Mouse (Mus musculus) ES-E14 (cell line): ENCODE results near the gene Pnliprp2.

ENCODE experiments used
- CHD2 ChIP-seq: IDR thresholded peaks from 2 replicates; pipeline ENCODE4 v1.6.1; 2014; ENCODE audit warnings: mild to moderate bottlenecking, low read depth, low read length, inconsistent platforms
- MAFK ChIP-seq: IDR thresholded peaks from 2 replicates; pipeline ENCODE4 v1.6.1; 2014; ENCODE audit warnings: mild to moderate bottlenecking, low read depth, low read length, inconsistent platforms; ENCODE audit not compliant: insufficient read depth
- ZC3H11A ChIP-seq: IDR thresholded peaks from 2 replicates; pipeline ENCODE4 v1.6.1; 2012; ENCODE audit warnings: low read depth, mild to moderate bottlenecking, inconsistent platforms, low read length, borderline replicate concordance
- ZNF384 ChIP-seq: IDR thresholded peaks from 2 replicates; pipeline ENCODE4 v1.6.1; 2012; ENCODE audit warnings: low read depth, low read length, inconsistent platforms

- no peak for TF ChIP-seq CHD2
- TF ChIP-seq ZC3H11A: no peak
- TF ChIP-seq MAFK: no peak
- no peak for TF ChIP-seq ZNF384
Observed at GRCm38 (mm10) chr19:58726551-58726950, 33.0 kb upstream of the Pnliprp2 start.
